Mouse (Mus musculus) bone marrow, adult 2 months (tissue): ENCODE measurements at regions not wholly inside any gene's neighbourhood (a gene's known extent, or its start where the extent isn't known, plus 50 kb on each side); places are given as distances from the start of the nearest gene placed in this dataset.

Experiments used
- H3K27ac ChIP-seq: fragments of 200-500 bp; 2 replicates; pipeline ENCODE4 v1.5.1; 2012; ENCODE audit warnings: low read depth, mild to moderate bottlenecking, control low read depth, inconsistent platforms, low read length; ENCODE audit not compliant: control insufficient read depth, poor library complexity, insufficient read depth
- H3K4me1 ChIP-seq: fragments of 200-500 bp; 2 replicates; pipeline ENCODE4 v1.6.1; 2011; ENCODE audit warnings: low read length; ENCODE audit not compliant: control insufficient read depth, insufficient read depth
- H3K4me3 ChIP-seq: fragments of 200-500 bp; replicated peaks from 2 replicates; pipeline ENCODE3; 2011; ENCODE audit warnings: mild to moderate bottlenecking, low read depth, low read length, control low read depth; ENCODE audit not compliant: control insufficient read depth
- CTCF ChIP-seq: fragments of 200-500 bp; IDR thresholded peaks from 2 replicates; pipeline ENCODE4 v1.5.1; 2011; ENCODE audit warnings: low read length, control low read depth; ENCODE audit not compliant: control insufficient read depth, insufficient read depth
- POLR2A ChIP-seq: fragments of 200-500 bp; IDR thresholded peaks from 2 replicates; pipeline ENCODE4 v1.6.1; 2011; ENCODE audit warnings: low read depth, mild to moderate bottlenecking, control low read depth, low read length, borderline replicate concordance; ENCODE audit not compliant: control insufficient read depth
- WGBS: fragments of 180-500 bp; shearing (Covaris S2); methylation state at CpG from one replicate; pipeline ENCODE4 v1.1.7; 2018; 5-methylcytosine and 5-hydroxymethylcytosine counted together

- TF ChIP-seq CTCF (no peak), POLR2A (no peak)
- Histone ChIP-seq H3K4me3 (no peak overlapping the region), H3K4me1 (no peaks in the 10 kb centered on the region; the same call in 1 of the 2 replicates), H3K27ac (no peak overlapping the region)
- 37% methylated on average over 8 of the region's 8 CpGs for WGBS
Observed at GRCm38 (mm10) chr3:60787989-60788388, 214.6 kb upstream of the P2ry1 start.

GRCm38 (mm10) chr3:60789441-60789840 lies 213.2 kb upstream of the P2ry1 start:
- H3K4me1 ChIP-seq, result no peaks in the 10 kb centered on the region; the same call in 1 of the 2 replicates
- 71% methylated on average over 4 of the region's 4 CpGs for WGBS

DNA sequence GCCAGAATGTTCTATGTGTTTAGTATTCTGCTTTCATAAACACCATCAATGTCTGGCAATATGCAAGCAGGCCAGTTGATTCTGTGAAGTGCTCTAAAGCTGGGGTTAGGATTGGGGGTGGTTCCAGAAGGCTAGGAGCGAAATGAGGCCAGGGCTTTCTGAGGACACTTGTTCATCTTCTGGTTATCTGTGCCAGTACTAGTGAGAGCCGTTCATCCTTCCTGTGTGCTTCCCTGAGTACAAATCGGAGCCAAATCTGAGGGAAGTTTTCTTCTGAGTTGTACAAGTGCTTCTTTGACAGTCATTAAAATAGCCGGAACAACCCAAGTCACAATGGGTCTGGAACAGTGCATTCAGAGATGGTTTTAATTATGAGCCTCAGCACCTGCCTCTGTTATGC lies 210.4 kb upstream of the P2ry1 start:
- Histone ChIP-seq H3K27ac (no peak overlapping the region), H3K4me3 (no peak overlapping the region), H3K4me1 (no peaks in the 10 kb centered on the region; the same call in 1 of the 2 replicates)
- WGBS, result 77% methylated on average over 4 of the region's 4 CpGs
- TF ChIP-seq CTCF, result no peak
- TF ChIP-seq POLR2A, result no peak

More at GRCm38 (mm10) chr3:60789441-60789840, 213.2 kb upstream of the P2ry1 start:
- no peak overlapping the region for H3K27ac ChIP-seq
- no peak overlapping the region for H3K4me3 ChIP-seq
- no peak for TF ChIP-seq CTCF
- no peak for TF ChIP-seq POLR2A

GRCm38 (mm10) chr3:60796207-60796606 lies 206.4 kb upstream of the P2ry1 start:
- no peak overlapping the region for H3K27ac ChIP-seq
- H3K4me1 ChIP-seq, result no peaks in the 10 kb centered on the region; the same call in 1 of the 2 replicates
- WGBS, result 61% methylated on average over 2 of the region's 2 CpGs
- no peak overlapping the region for H3K4me3 ChIP-seq
- no peak for TF ChIP-seq POLR2A
- TF ChIP-seq CTCF, result no peak

- TF ChIP-seq POLR2A (no peak), CTCF (no peak)
- Histone ChIP-seq H3K4me3 (no peak overlapping the region), H3K4me1 (no peaks in the 10 kb centered on the region; the same call in 1 of the 2 replicates), H3K27ac (no peak overlapping the region)
- WGBS, result 92% methylated on average over 6 of the region's 6 CpGs
Observed at GRCm38 (mm10) chr3:60797808-60798207, 204.8 kb upstream of the P2ry1 start.

- Histone ChIP-seq H3K4me3 (no peak overlapping the region), H3K4me1 (no peaks in the 10 kb centered on the region; the same call in 1 of the 2 replicates), H3K27ac (no peak overlapping the region)
- 88% methylated on average over 2 of the region's 2 CpGs for WGBS
- TF ChIP-seq POLR2A (no peak), CTCF (no peak)
Observed at GRCm38 (mm10) chr3:60798461-60798860, 204.1 kb upstream of the P2ry1 start.

DNA sequence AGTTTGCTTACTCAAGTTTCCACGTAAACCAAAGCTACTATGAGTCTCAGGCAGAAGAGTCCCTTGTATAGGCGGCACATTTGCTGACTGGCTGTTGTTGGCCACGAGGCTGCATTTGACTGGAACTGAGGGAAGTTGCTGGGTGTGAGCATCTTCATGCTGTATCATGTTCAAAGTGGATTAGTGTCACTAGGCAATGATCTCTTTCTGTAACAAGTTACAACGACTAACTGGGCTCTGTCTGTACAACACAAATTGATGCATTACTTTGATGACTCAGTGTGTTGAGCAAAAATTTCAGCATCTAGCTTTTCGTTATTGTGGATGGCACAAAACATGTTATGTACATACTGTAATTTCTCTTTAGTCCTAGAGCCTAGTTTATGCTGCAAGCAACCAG lies 203.7 kb upstream of the P2ry1 start:
- WGBS, result 88% methylated on average over 5 of the region's 5 CpGs
- TF ChIP-seq POLR2A (no peak), CTCF (no peak)
- Histone ChIP-seq H3K4me3 (no peak overlapping the region), H3K4me1 (no peaks in the 10 kb centered on the region; the same call in 1 of the 2 replicates), H3K27ac (no peak overlapping the region)

- no peak overlapping the region for H3K27ac ChIP-seq
- no peak for TF ChIP-seq POLR2A
- no peak for TF ChIP-seq CTCF
- H3K4me3 ChIP-seq, result no peak overlapping the region
- no peaks in the 10 kb centered on the region for H3K4me1 ChIP-seq
- WGBS, result 79% methylated on average over 3 of the region's 3 CpGs
Observed at GRCm38 (mm10) chr3:60804711-60805293, 197.8 kb upstream of the P2ry1 start.

GRCm38 (mm10) chr3:60811924-60812323 lies 190.7 kb upstream of the P2ry1 start:
- Histone ChIP-seq H3K4me3 (no peak overlapping the region), H3K27ac (no peak overlapping the region), H3K4me1 (no peaks in the 10 kb centered on the region)
- TF ChIP-seq CTCF (no peak), POLR2A (no peak)
- WGBS, result 82% methylated on average over 5 of the region's 5 CpGs
